Mouse (Mus musculus): ENCODE data around the gene Cxcl13.

GRCm38 (mm10) chr5:95925204-95925930, 31.4 kb upstream of the Cxcl13 start:
- TF ChIP-seq CTCF (IDR thresholded peaks at IDR 0.05; ENCODE audit: control insufficient read depth, insufficient read depth, insufficient read length): no peak
- no peak for TF ChIP-seq USF1 (IDR thresholded peaks at IDR 0.05; ENCODE audit: low read depth)
- TF ChIP-seq MYOD1 (IDR thresholded peaks at IDR 0.05; ENCODE audit: control insufficient read depth, insufficient read length, low read depth): no peak
- no peak for TF ChIP-seq CEBPB (IDR thresholded peaks at IDR 0.05; ENCODE audit: low read depth)
- TF ChIP-seq MAX (IDR thresholded peaks at IDR 0.05): no peak
- no peak for TF ChIP-seq MYOG (IDR thresholded peaks at IDR 0.05; ENCODE audit: control insufficient read depth, extremely low read depth, insufficient read length)
